Mouse (Mus musculus) cerebellum, adult 9-11 months (tissue): ENCODE measurements around the gene Rtn4r.
"Not testable (repeated sequence)": the region's sequence is repeated elsewhere in the genome, so short reads cannot be mapped to it uniquely, and the experiment has no call there.

Experiments used
- DNase-seq: peaks from one replicate; pipeline ENCODE4 v3.0.0; 2022

The Rtn4r gene

DNA sequence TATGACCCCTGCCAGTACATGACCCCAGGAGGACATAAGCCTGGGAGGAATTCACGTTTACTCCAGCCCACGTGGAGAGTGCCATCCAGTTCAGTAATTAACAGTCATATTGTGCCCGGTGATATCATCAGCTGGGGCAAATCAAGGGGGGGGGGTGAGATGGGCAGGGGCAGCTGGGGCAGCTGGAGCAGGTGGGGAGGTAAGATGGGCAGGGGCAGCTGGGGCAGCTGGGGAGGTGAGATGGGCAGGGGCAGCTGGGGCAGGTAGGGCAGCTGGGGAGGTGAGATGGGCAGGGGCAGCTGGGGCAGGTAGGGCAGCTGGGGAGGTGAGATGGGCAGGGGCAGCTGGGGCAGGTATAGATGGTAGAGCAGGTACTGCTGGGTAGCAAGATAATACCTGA is 68.1 kb downstream of the Rtn4r start:
- not testable (repeated sequence) for DNase-seq

DNA sequence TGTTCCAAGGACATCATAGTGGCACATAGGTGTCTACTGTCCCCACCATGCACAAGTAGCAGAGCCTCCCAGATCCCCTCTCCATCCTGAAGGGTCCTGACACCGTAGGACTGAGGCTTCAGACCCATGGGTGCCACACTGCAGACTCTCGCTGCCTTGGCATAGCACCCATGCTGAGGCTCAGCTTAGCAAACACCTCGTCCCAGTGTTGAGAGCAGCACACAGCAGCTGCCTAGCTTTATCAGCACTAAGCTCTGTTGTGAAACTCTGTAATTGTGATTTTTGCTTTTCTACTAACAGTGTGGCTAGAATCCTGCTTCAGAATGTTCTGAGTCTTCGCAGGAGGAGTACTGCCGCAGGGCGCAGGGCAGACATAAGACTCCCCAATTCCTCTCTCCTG is 70.4 kb downstream of the Rtn4r start:
- DNase-seq = no peak

DNA sequence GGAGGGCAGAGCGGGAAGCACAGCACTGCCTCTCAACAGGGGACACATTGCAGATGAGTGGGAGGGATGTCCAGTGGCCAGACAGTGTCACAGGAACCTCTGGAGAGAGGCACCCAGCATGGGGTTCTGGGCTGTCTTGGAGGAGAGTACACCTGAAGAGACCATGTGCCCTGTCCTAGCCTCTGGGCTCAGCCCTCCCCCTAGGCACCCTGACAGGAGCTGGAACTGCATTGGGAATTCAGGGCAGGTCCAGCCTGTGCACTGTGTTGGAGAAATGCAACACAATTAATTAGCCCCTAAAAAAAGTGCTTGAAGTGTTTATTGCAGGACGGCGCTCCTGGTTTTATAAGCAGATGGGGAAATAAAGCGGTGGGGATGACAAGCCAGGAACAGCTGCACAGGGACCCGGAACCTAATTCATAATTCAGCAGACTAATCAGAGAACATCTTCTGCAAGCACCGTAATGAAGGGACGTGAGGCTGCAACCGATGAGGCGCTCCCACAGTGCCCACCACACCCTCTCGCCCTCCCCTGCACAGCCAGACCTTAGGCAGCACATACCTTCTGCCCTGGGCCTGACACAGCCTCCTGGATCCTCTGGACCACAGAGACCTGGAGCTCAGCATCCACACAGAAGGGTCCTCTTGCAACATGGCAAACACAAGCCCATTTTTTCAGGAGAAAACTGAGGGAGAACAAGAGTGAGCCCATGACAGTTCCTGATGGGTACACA is 71.1 kb downstream of the Rtn4r start:
- DNase-seq = no peak

DNA sequence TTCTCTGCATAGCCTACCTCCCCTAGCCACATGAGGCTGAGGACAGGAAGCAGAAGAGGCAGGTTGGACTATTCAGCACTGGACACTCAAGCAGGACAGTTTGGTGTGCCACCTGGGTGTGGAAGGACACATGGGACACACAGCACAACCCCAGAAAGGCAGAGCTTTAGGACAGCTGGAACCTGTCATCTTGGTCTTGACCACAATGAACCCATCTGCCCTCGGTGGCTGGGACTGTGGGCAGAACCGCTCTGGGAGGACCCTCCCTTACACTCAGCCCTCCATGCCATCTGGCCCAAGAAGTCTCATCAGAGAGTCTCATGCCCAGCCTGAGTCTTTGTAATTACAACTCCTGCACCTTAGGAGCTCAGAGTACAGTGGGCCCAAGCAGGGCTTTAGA is 72.6 kb downstream of the Rtn4r start:
- no peak for DNase-seq

DNA sequence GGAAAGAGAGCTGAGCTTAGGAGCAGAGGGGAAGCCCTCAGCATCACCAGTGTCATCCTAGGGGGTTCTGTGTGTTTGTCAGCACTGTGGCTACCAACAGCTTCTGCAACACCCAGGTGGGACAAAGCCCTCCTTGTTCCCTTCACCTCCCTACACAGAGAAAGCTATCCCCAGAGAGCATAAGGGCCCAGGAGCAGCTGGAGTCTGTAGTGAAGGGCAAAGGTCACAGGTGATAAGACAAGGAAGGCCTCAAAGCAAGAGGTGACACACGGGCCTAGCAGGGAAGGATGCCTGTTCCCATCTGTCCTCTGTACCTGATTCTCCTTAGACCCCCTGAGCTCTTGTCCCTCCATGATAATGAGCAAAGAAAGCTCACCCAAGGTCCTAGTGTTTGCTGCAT is 74.2 kb downstream of the Rtn4r start:
- DNase-seq = no peak
